Mouse (Mus musculus): Measurements from ENCODE around the gene Adap1. TPM values are rescaled to one million over a fixed set of nuclear protein-coding genes. Genes with fewer than 3 reads are reported as not detected.
A peak's percentile ranks its signal among the peaks of the same experiment; 100 is the strongest.

The Adap1 gene
- polyA plus RNA-seq, 1 experiment from 2014 or later, result 6.2 TPM

GRCm38 (mm10) chr5:139364911-139365571, 39.6 kb upstream of the Adap1 start:
- H3K4me3 ChIP-seq, result no peak overlapping the region
- 0 out of 2 replicates have a peak overlapping the region, but pooled peaks have one; percentile 31 for H3K4me2 ChIP-seq

GRCm38 (mm10) chr5:139364260-139364910, 39.0 kb upstream of the Adap1 start:
- Histone ChIP-seq H3K27ac (peak overlapping the region; percentile 81), H3K36me3 (peaks cover 4% of the 10 kb centered on the region; the same call in 1 of the 2 replicates), H3K4me3 (no peak overlapping the region), H3K9ac (peak overlapping the region; percentile 6; the same call in 1 of the 2 replicates), H3K9me3 (no peaks in the 10 kb centered on the region), H3K4me1 (peaks cover 21% of the 10 kb centered on the region), H3K27me3 (no peaks in the 10 kb centered on the region), H3K4me2 (peak overlapping the region; percentile 31; the same call in 1 of the 2 replicates)
- WGBS, result 23% methylated on average over 12 of the region's 12 CpGs
- peak; percentile 35 for ATAC-seq (ENCODE audit: borderline replicate concordance, extremely low read depth, low FRiP score, low TSS enrichment)

More at GRCm38 (mm10) chr5:139364911-139365571, 39.6 kb upstream of the Adap1 start:
- H3K27ac ChIP-seq, result peak overlapping the region; percentile 81
- ATAC-seq (ENCODE audit: borderline replicate concordance, extremely low read depth, low FRiP score, low TSS enrichment), result peak; percentile 58
- peaks cover 4% of the 10 kb centered on the region; the same call in 1 of the 2 replicates for H3K36me3 ChIP-seq
- H3K4me1 ChIP-seq, result peaks cover 21% of the 10 kb centered on the region
- WGBS, result 18% methylated on average over 5 of the region's 5 CpGs
- H3K27me3 ChIP-seq, result no peaks in the 10 kb centered on the region
- H3K9ac ChIP-seq, result peak overlapping the region; percentile 6; the same call in 1 of the 2 replicates
- H3K9me3 ChIP-seq, result no peaks in the 10 kb centered on the region

- no peak overlapping the region for H3K27ac ChIP-seq
- ATAC-seq (ENCODE audit: borderline replicate concordance, extremely low read depth, low FRiP score, low TSS enrichment), result no peak; the same call in 1 of the 2 replicates
- H3K4me1 ChIP-seq, result peaks cover 21% of the 10 kb centered on the region
- no peaks in the 10 kb centered on the region for H3K9me3 ChIP-seq
- no peak overlapping the region for H3K9ac ChIP-seq
- WGBS, result 53% methylated on average over 7 of the region's 7 CpGs
- no peak overlapping the region for H3K4me3 ChIP-seq
- H3K36me3 ChIP-seq, result peaks cover 4% of the 10 kb centered on the region; the same call in 1 of the 2 replicates
- H3K4me2 ChIP-seq, result no peak overlapping the region
- no peaks in the 10 kb centered on the region for H3K27me3 ChIP-seq
Observed at GRCm38 (mm10) chr5:139363858-139364257, 38.4 kb upstream of the Adap1 start.

- 83% methylated on average over 5 of the region's 5 CpGs for WGBS
- H3K4me2 ChIP-seq, result no peak overlapping the region
- H3K4me3 ChIP-seq, result no peak overlapping the region
- H3K36me3 ChIP-seq, result peaks cover 4% of the 10 kb centered on the region; the same call in 1 of the 2 replicates
- no peak overlapping the region for H3K27ac ChIP-seq
- no peaks in the 10 kb centered on the region for H3K27me3 ChIP-seq
- no peak overlapping the region for H3K9ac ChIP-seq
- H3K4me1 ChIP-seq, result peaks cover under 1% of the 10 kb centered on the region
- ATAC-seq (ENCODE audit: borderline replicate concordance, extremely low read depth, low FRiP score, low TSS enrichment), result no peak
- H3K9me3 ChIP-seq, result no peaks in the 10 kb centered on the region
Observed at GRCm38 (mm10) chr5:139359244-139359643, 33.8 kb upstream of the Adap1 start.

- Histone ChIP-seq H3K4me2 (no peak overlapping the region), H3K27me3 (no peaks in the 10 kb centered on the region), H3K9me3 (no peaks in the 10 kb centered on the region), H3K4me1 (no peaks in the 10 kb centered on the region; the same call in 1 of the 2 replicates), H3K36me3 (peaks cover 4% of the 10 kb centered on the region; the same call in 1 of the 2 replicates), H3K27ac (no peak overlapping the region), H3K9ac (no peak overlapping the region), H3K4me3 (no peak overlapping the region)
- 59% methylated on average over 2 of the region's 2 CpGs for WGBS
- no peak for ATAC-seq (ENCODE audit: borderline replicate concordance, extremely low read depth, low FRiP score, low TSS enrichment)
Observed at GRCm38 (mm10) chr5:139358653-139359052, 33.2 kb upstream of the Adap1 start.

GRCm38 (mm10) chr5:139355235-139355772, 29.9 kb upstream of the Adap1 start:
- no peak overlapping the region for H3K27ac ChIP-seq
- H3K4me2 ChIP-seq, result no peak overlapping the region
- no peak overlapping the region for H3K4me3 ChIP-seq
- peaks cover 9% of the 10 kb centered on the region; the same call in 1 of the 2 replicates for H3K4me1 ChIP-seq
- peaks cover 6% of the 10 kb centered on the region; the same call in 1 of the 2 replicates for H3K27me3 ChIP-seq
- 35% methylated on average over 19 of the region's 19 CpGs for WGBS
- no peaks in the 10 kb centered on the region for H3K36me3 ChIP-seq
- no peak for ATAC-seq (ENCODE audit: borderline replicate concordance, extremely low read depth, low FRiP score, low TSS enrichment)
- H3K9me3 ChIP-seq, result no peaks in the 10 kb centered on the region
- H3K9ac ChIP-seq, result no peak overlapping the region

- peaks cover 6% of the 10 kb centered on the region; the same call in 1 of the 2 replicates for H3K27me3 ChIP-seq
- H3K4me2 ChIP-seq, result no peak overlapping the region
- no peak overlapping the region for H3K9ac ChIP-seq
- no peaks in the 10 kb centered on the region for H3K9me3 ChIP-seq
- peaks cover 9% of the 10 kb centered on the region; the same call in 1 of the 2 replicates for H3K4me1 ChIP-seq
- H3K36me3 ChIP-seq, result no peaks in the 10 kb centered on the region
- 85% methylated on average over 11 of the region's 11 CpGs for WGBS
- no peak overlapping the region for H3K4me3 ChIP-seq
- no peak for ATAC-seq (ENCODE audit: borderline replicate concordance, extremely low read depth, low FRiP score, low TSS enrichment)
- no peak overlapping the region for H3K27ac ChIP-seq
Observed at GRCm38 (mm10) chr5:139353946-139354345, 28.5 kb upstream of the Adap1 start.

GRCm38 (mm10) chr5:139353496-139353895, 28.1 kb upstream of the Adap1 start:
- no peak overlapping the region for H3K4me2 ChIP-seq
- no peaks in the 10 kb centered on the region for H3K9me3 ChIP-seq
- H3K36me3 ChIP-seq, result no peaks in the 10 kb centered on the region
- peaks cover 9% of the 10 kb centered on the region; the same call in 1 of the 2 replicates for H3K4me1 ChIP-seq
- WGBS, result 44% methylated on average over 10 of the region's 10 CpGs
- peaks cover 6% of the 10 kb centered on the region; the same call in 1 of the 2 replicates for H3K27me3 ChIP-seq
- H3K4me3 ChIP-seq, result no peak overlapping the region
- no peak overlapping the region for H3K9ac ChIP-seq
- no peak for ATAC-seq (ENCODE audit: borderline replicate concordance, extremely low read depth, low FRiP score, low TSS enrichment)
- no peak overlapping the region for H3K27ac ChIP-seq

GRCm38 (mm10) chr5:139352317-139352716, 26.9 kb upstream of the Adap1 start, which contains the start of gene Cyp2w1:
Gene Cyp2w1, plus strand, starts transcription at chr5:139352617.
- Histone ChIP-seq H3K9ac (no peak within 1 kb of the TSS; the same call in 1 of the 2 replicates), H3K4me2 (no peak within 1 kb of the TSS)
- 53% methylated on average over 6 of the region's 6 CpGs for WGBS

GRCm38 (mm10) chr5:139351628-139352027, 26.2 kb upstream of the Adap1 start:
- peaks cover 9% of the 10 kb centered on the region; the same call in 1 of the 2 replicates for H3K4me1 ChIP-seq
- no peak overlapping the region; the same call in 1 of the 2 replicates for H3K9ac ChIP-seq
- H3K36me3 ChIP-seq, result no peaks in the 10 kb centered on the region
- ATAC-seq (ENCODE audit: borderline replicate concordance, extremely low read depth, low FRiP score, low TSS enrichment), result no peak
- WGBS, result 21% methylated on average over 8 of the region's 8 CpGs
- no peaks in the 10 kb centered on the region for H3K9me3 ChIP-seq
- H3K27ac ChIP-seq, result no peak overlapping the region
- no peak overlapping the region for H3K4me2 ChIP-seq
- H3K4me3 ChIP-seq, result no peak overlapping the region
- peaks cover 6% of the 10 kb centered on the region; the same call in 1 of the 2 replicates for H3K27me3 ChIP-seq

More at GRCm38 (mm10) chr5:139352317-139352716, 26.9 kb upstream of the Adap1 start, which contains the start of gene Cyp2w1:
- H3K4me3 ChIP-seq, result no peak within 1 kb of the TSS
- no peaks in the 10 kb centered on the region for H3K9me3 ChIP-seq
- no peaks in the 10 kb centered on the region for H3K36me3 ChIP-seq
- no peak within 1 kb of the TSS for H3K27ac ChIP-seq
- peaks cover 6% of the 10 kb centered on the region; the same call in 1 of the 2 replicates for H3K27me3 ChIP-seq
- ATAC-seq (ENCODE audit: borderline replicate concordance, extremely low read depth, low FRiP score, low TSS enrichment), result no peak
- peaks cover 9% of the 10 kb centered on the region; the same call in 1 of the 2 replicates for H3K4me1 ChIP-seq

- Histone ChIP-seq H3K4me2 (no peak within 1 kb of the TSS), H3K36me3 (no peaks in the 10 kb centered on the region), H3K27ac (no peak within 1 kb of the TSS), H3K27me3 (peaks cover 6% of the 10 kb centered on the region; the same call in 1 of the 2 replicates), H3K4me1 (peaks cover 9% of the 10 kb centered on the region; the same call in 1 of the 2 replicates), H3K4me3 (no peak within 1 kb of the TSS), H3K9me3 (no peaks in the 10 kb centered on the region), H3K9ac (no peak within 1 kb of the TSS; the same call in 1 of the 2 replicates)
- WGBS, result 46% methylated on average over 5 of the region's 5 CpGs
- ATAC-seq (ENCODE audit: borderline replicate concordance, extremely low read depth, low FRiP score, low TSS enrichment), result no peak
Observed at GRCm38 (mm10) chr5:139351134-139351533, 25.7 kb upstream of the Adap1 start, which contains the start of gene Cox19. Gene Cox19, minus strand, starts transcription at chr5:139351418.

Data from lung, embryonic 15.5 days (tissue).